Mouse (Mus musculus) cortical plate, adult 2 months (tissue): ENCODE measurements at regions not wholly inside any gene's neighbourhood (a gene's known extent, or its start where the extent isn't known, plus 50 kb on each side); places are given as distances from the start of the nearest gene placed in this dataset.

Source experiments
- CTCF ChIP-seq: fragments of 200-500 bp; IDR thresholded peaks from 2 replicates; pipeline ENCODE4 v1.5.1; 2011; ENCODE audit warnings: mild to moderate bottlenecking, control low read depth, low read length; ENCODE audit not compliant: insufficient read depth; ENCODE audit errors: extremely low read depth
- POLR2A ChIP-seq: fragments of 200-500 bp; IDR thresholded peaks from 2 replicates; pipeline ENCODE4 v1.6.1; 2011; ENCODE audit warnings: mild to moderate bottlenecking, low read length, control low read depth; ENCODE audit not compliant: insufficient read depth; ENCODE audit errors: extremely low read depth

GRCm38 (mm10) chr10:9087871-9088270 lies 202.0 kb upstream of the Sash1 start:
- TF ChIP-seq CTCF (no peak), POLR2A (no peak)
